Mouse (Mus musculus) spleen, adult 2 months (tissue): ENCODE measurements around the gene Ptk7.

Experiments used
- CTCF ChIP-seq: fragments of 200-500 bp; IDR thresholded peaks from 2 replicates; pipeline ENCODE4 v1.5.1; 2011; ENCODE audit warnings: mild to moderate bottlenecking, inconsistent platforms; ENCODE audit not compliant: insufficient read depth, insufficient read length, insufficient replicate concordance; ENCODE audit errors: extremely low read depth
- POLR2A ChIP-seq: fragments of 200-500 bp; IDR thresholded peaks from 2 replicates; pipeline ENCODE4 v1.6.1; 2011; ENCODE audit warnings: low read depth, low read length, inconsistent platforms

DNA sequence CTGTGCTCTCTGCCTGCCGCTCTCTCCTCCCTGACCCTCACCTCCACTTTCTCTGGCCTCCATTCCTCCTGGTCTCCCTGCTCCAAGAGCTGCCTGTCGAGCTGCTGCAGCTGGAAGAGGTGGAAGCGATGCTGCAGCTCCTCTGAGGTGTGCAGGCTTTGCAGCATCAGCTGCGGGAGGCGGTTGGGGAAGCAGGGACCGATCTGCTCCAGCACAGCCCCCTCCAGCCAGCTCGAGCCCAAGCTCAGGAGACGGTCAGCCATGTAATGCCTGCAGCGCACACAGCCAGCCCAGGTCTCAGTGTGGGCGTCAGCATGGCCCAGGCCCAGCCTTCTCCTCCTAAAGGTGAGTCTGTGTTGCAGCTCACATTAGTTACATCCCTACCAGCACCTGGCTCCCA, 109.3 kb downstream of the Ptk7 start:
- TF ChIP-seq POLR2A (no peak), CTCF (no peak)
